32 mouse cellular contexts compared by ENCODE assay signal in genomic region chr13:33952947-33953346, GRCm38 (mm10). TPM values are rescaled to one million over a fixed set of nuclear protein-coding genes. Genes with fewer than 3 reads are reported as not detected.
"Had no signal": no experiment of that assay in that cellular context is flagged by ENCODE, and none has a peak within 500 bp of the region (broad histone marks: within the 10 kb centered on the region; RNA-seq: fewer than 3 reads in every experiment).

No protein-coding gene starts in this region.

- ATAC-seq: hindbrain, embryonic 16.5 days; inflammation-experienced regulatory T-cells, adult 6 months; liver, embryonic 12.5 days had no signal

- H3K9ac ChIP-seq: heart, embryonic 12.5 days; hindbrain, embryonic 12.5 days; hindbrain, embryonic 14.5 days; kidney, embryonic 15.5 days; limb, embryonic 13.5 days; limb, embryonic 15.5 days; liver, embryonic 12.5 days; liver, embryonic 14.5 days had no signal

- DNase-seq: gastrocnemius, postnatal 10 days; gastrocnemius, postnatal 25 days; heart, adult 18-20 months; heart, postnatal 10 days; heart, postnatal 4 days; kidney, adult 11 months; kidney, adult 2 months; kidney, adult 9 months; kidney, postnatal 14 days; kidney, postnatal 36 days; layer of hippocampus, adult 9-11 months; layer of hippocampus, postnatal 36 days; left cerebral cortex, postnatal 4 days had no signal

- H3K4me3 ChIP-seq: heart, embryonic 10.5 days; heart, embryonic 12.5 days; hindbrain, embryonic 10.5 days; hindbrain, embryonic 12.5 days; kidney, embryonic 15.5 days; limb, embryonic 13.5 days; limb, embryonic 15.5 days; liver, embryonic 12.5 days had no signal

- H3K4me1 ChIP-seq: heart, embryonic 10.5 days; heart, embryonic 12.5 days; hindbrain, embryonic 10.5 days; hindbrain, embryonic 12.5 days; kidney, embryonic 15.5 days; limb, embryonic 13.5 days; limb, embryonic 15.5 days; liver, embryonic 12.5 days had no signal

- H3K27me3 ChIP-seq: heart, embryonic 12.5 days; hindbrain, embryonic 12.5 days; kidney, embryonic 15.5 days; limb, embryonic 13.5 days; limb, embryonic 15.5 days; liver, embryonic 12.5 days had no signal

- H3K27ac ChIP-seq: heart, embryonic 10.5 days; hindbrain, embryonic 10.5 days; hindbrain, embryonic 12.5 days; hindbrain, embryonic 14.5 days; kidney, embryonic 15.5 days; kidney, postnatal 0 days; limb, embryonic 13.5 days; limb, embryonic 15.5 days; liver, embryonic 12.5 days; liver, embryonic 14.5 days had no signal

- H3K36me3 ChIP-seq: heart, embryonic 10.5 days; heart, embryonic 12.5 days; hindbrain, embryonic 10.5 days; hindbrain, embryonic 12.5 days; kidney, embryonic 15.5 days; limb, embryonic 13.5 days; limb, embryonic 15.5 days; liver, embryonic 12.5 days had no signal

- H3K4me2 ChIP-seq: heart, embryonic 12.5 days; hindbrain, embryonic 12.5 days; hindbrain, embryonic 14.5 days; kidney, embryonic 15.5 days; limb, embryonic 13.5 days; limb, embryonic 15.5 days; liver, embryonic 12.5 days had no signal

- H3K9me3 ChIP-seq: heart, embryonic 10.5 days; heart, embryonic 12.5 days; hindbrain, embryonic 10.5 days; hindbrain, embryonic 12.5 days; kidney, embryonic 15.5 days; limb, embryonic 13.5 days; limb, embryonic 15.5 days; liver, embryonic 12.5 days had no signal

RNA-seq across cellular contexts. Expression of gene Serpinb6c, which starts 47.4 kb away (rescaled TPM):
- total RNA-seq: granulocyte monocyte progenitor cell, adult 5-6 weeks; heart, adult 18-20 months; heart, adult 8-10 months; heart, postnatal 25 days had no signal
- polyA plus RNA-seq: heart, embryonic 10.5 days; heart, embryonic 12.5 days; heart, embryonic 14.5 days; hindbrain, embryonic 10.5 days; inflammation-experienced regulatory T-cells, adult 6 months; large intestine, adult 2 months; liver, adult 2 months; liver, embryonic 12.5 days; liver, embryonic 14.5 days had no signal
